Mouse (Mus musculus) layer of hippocampus, postnatal 10 days (tissue): ENCODE data around the gene Bud31. TPM values are rescaled to one million over a fixed set of nuclear protein-coding genes. Genes with fewer than 3 reads are reported as not detected.

Experiments
- total RNA-seq, 2 experiments: library from RNA; stranded (reverse); gene quantifications; 2 replicates each; pipeline ENCODE4 v1.2.3; 2021

The Bud31 gene
- total RNA-seq, 2 experiments from 2014 or later = 80.5 to 85.9 TPM

Other genes with a start within 250 kb of the Bud31 start
- gene Smurf1, start 174.5 kb upstream of the Bud31 start, total RNA-seq = 10 to 100 TPM; 41.9 to 42.3 TPM
- gene Gm4871, start 107.6 kb upstream of the Bud31 start, total RNA-seq = not detected
- not detected for gene 1700018F24Rik, start 97.4 kb upstream of the Bud31 start, total RNA-seq
- 100 to 1,000 TPM; 199 to 202 TPM for gene Arpc1a, start 56.5 kb upstream of the Bud31 start, total RNA-seq
- not detected for gene Kpna7, start 56.3 kb upstream of the Bud31 start, total RNA-seq
- 10 to 100 TPM; 25.5 to 39.0 TPM for gene Arpc1b, start 26.1 kb upstream of the Bud31 start, total RNA-seq
- 100 to 1,000 TPM; 139 to 140 TPM for gene Pdap1, start 124 bp upstream of the Bud31 start, total RNA-seq
- gene Ptcd1, start 26.7 kb downstream of the Bud31 start, total RNA-seq = 10 to 100 TPM; 13.7 to 15.0 TPM
- gene Cpsf4, start 26.9 kb downstream of the Bud31 start, total RNA-seq = 10 to 100 TPM; 29.7 to 30.5 TPM
- gene Atp5j2, start 51.7 kb downstream of the Bud31 start, total RNA-seq = 100 to 1,000 TPM; 318 to 327 TPM
- gene Zkscan14, start 61.5 kb downstream of the Bud31 start, total RNA-seq = 1 to 10 TPM; 9.4 to 9.9 TPM
- gene Zkscan5, start 64.2 kb downstream of the Bud31 start, total RNA-seq = 10 to 100 TPM; 14.3 to 14.8 TPM
- gene Zfp655, start 91.4 kb downstream of the Bud31 start, total RNA-seq = 10 to 100 TPM; 24.5 to 25.4 TPM
- gene Zscan25, start 140.1 kb downstream of the Bud31 start, total RNA-seq = 10 to 100 TPM; 14.7 to 17.5 TPM
- gene Cyp3a57, start 204.9 kb downstream of the Bud31 start, total RNA-seq = under 1 TPM in 1 of 2 experiments, not detected in 1; 0.29 TPM